Mouse (Mus musculus) frontal cortex, postnatal 14 days (tissue): ENCODE results near the gene 4930558K02Rik.

Experiments used
- DNase-seq, 2 experiments: peaks; one replicate each; pipeline ENCODE4 v3.0.0; 2022; ENCODE audit warnings: low spot score in 2 of 2

Gene 4930558K02Rik

GRCm38 (mm10) chr1:161902692-161903452 is 76.6 kb downstream of the 4930558K02Rik start:
- no peak for DNase-seq

- no peak for DNase-seq
Observed at GRCm38 (mm10) chr1:161900129-161900528, 79.3 kb downstream of the 4930558K02Rik start.

GRCm38 (mm10) chr1:161897235-161897634 is 82.2 kb downstream of the 4930558K02Rik start:
- DNase-seq: no peak

- no peak for DNase-seq
Observed at GRCm38 (mm10) chr1:161896130-161896529, 83.3 kb downstream of the 4930558K02Rik start.

- no peak for DNase-seq
Observed at GRCm38 (mm10) chr1:161895014-161895413, 84.4 kb downstream of the 4930558K02Rik start.

- no peak for DNase-seq
Observed at GRCm38 (mm10) chr1:161894553-161894952, 84.9 kb downstream of the 4930558K02Rik start.

GRCm38 (mm10) chr1:161894126-161894525 is 85.3 kb downstream of the 4930558K02Rik start:
- DNase-seq: no peak
